Mouse (Mus musculus): ENCODE measurements at regions not wholly inside any gene's neighbourhood (a gene's known extent, or its start where the extent isn't known, plus 50 kb on each side); places are given as distances from the start of the nearest gene placed in this dataset.

DNA sequence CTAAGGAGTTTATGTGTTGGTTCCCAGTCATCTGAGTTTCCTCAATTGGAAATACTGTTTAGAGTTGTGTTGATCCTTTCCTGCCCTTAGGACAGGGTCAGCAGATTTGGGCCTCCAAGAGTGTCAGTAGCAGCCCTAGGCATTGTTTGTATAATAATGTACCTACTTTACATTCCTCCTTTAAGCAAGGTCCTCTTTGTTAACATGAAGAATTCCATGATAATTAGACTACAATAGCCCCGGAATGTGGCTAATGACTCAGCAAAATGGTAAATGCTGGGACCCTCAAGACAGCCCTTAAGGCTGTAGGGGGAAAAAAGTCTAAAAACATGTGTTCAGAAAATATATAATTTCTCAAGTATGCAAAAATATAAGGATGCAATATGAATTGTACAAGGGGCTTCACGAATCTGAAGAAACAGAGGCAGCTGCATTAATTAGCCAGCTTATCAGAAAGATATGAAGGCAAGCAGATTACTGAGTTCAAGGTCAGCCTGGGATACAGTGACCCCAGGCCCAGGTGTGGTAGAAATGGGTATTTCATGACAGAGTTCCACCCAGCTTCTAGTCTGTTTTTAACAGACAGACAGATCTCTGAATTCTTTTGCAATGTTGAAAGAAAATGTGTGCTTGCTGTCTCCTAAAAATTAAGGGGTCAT lies 80.1 kb upstream of the Ptprk start:
- TF ChIP-seq MAFK (IDR thresholded peaks at IDR 0.05; ENCODE audit: insufficient read depth, low read depth, low read length) = peak; percentile 99
- TF ChIP-seq CHD2 (IDR thresholded peaks at IDR 0.05; ENCODE audit: low read depth, low read length) = peak; percentile 67
- TF ChIP-seq ZNF384 (IDR thresholded peaks at IDR 0.05; ENCODE audit: low read depth, low read length) = no peak
- DNase-seq (ENCODE audit: low read depth, low spot score) = peak; percentile 66
- in situ Hi-C loops (cut with MboI; ENCODE audit: low sequenced_read_pairs in 2 of 2, unreplicated experiment in 2 of 2) = no loop called here
- H3K9me3 ChIP-seq (ENCODE audit: control insufficient read depth, insufficient read depth, low read depth, low read length) = no peaks in the 10 kb centered on the region
- H3K4me3 ChIP-seq (ENCODE audit: insufficient read depth in 1 of 2, low read depth in 1 of 2, low read length in 2 of 2, poor library complexity in 1 of 2, severe bottlenecking in 1 of 2) = no peak overlapping the region
- no peak overlapping the region for H3K9ac ChIP-seq (ENCODE audit: insufficient read depth, low read depth, low read length, poor library complexity, severe bottlenecking)
- H3K27ac ChIP-seq (ENCODE audit: insufficient read depth, low read depth, low read length, poor library complexity, severe bottlenecking) = peak overlapping the region; percentile 80; the same call in 1 of the 2 replicates
- peaks cover 6 to 8% of the 10 kb centered on the region in 2 experiments; a peak in 3 of 4 replicates for H3K4me1 ChIP-seq (ENCODE audit: control insufficient read depth in 2 of 2, insufficient read depth in 2 of 2, low read length in 2 of 2, poor library complexity in 1 of 2)
- peaks cover 2% of the 10 kb centered on the region; the same call in 1 of the 2 replicates for H3K36me3 ChIP-seq (ENCODE audit: control insufficient read depth, insufficient read depth, low read length, poor library complexity, severe bottlenecking)

DNA sequence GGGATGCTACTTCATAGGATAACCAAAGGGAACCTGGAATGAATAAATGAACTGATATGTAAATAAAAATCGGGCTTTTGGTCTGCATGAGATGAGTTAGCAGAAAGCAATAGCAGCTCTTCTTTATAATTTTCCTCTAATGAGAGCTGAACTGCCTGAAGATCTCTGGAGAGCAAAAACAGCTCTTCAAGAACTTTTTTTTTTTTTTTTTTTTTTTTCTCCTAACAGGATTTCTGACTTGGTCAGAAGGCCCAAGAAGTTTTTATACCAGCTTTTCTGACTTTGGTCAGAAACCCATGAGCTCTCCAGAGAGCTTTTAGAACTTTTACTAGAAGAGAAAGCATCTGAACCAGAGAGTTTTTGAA lies 79.6 kb upstream of the Ptprk start:
- in situ Hi-C loops (cut with MboI; ENCODE audit: low sequenced_read_pairs in 2 of 2, unreplicated experiment in 2 of 2) = no loop called here
- Histone ChIP-seq H3K36me3 (ENCODE audit: control insufficient read depth, insufficient read depth, low read length, poor library complexity, severe bottlenecking) (peaks cover 2% of the 10 kb centered on the region; the same call in 1 of the 2 replicates), H3K4me1 (ENCODE audit: control insufficient read depth in 2 of 2, insufficient read depth in 2 of 2, low read length in 2 of 2, poor library complexity in 1 of 2) (peaks cover 4 to 8% of the 10 kb centered on the region in 2 experiments; a peak in 3 of 4 replicates), H3K27ac (ENCODE audit: insufficient read depth, low read depth, low read length, poor library complexity, severe bottlenecking) (peak overlapping the region; percentile 80; the same call in 1 of the 2 replicates), H3K9ac (ENCODE audit: insufficient read depth, low read depth, low read length, poor library complexity, severe bottlenecking) (no peak overlapping the region), H3K4me3 (ENCODE audit: insufficient read depth in 1 of 2, low read depth in 1 of 2, low read length in 2 of 2, poor library complexity in 1 of 2, severe bottlenecking in 1 of 2) (no peak overlapping the region), H3K9me3 (ENCODE audit: control insufficient read depth, insufficient read depth, low read depth, low read length) (no peaks in the 10 kb centered on the region)
- no peak for DNase-seq (ENCODE audit: low read depth, low spot score)
- TF ChIP-seq ZNF384 (IDR thresholded peaks at IDR 0.05; ENCODE audit: low read depth, low read length) (peak; percentile 93), MAFK (IDR thresholded peaks at IDR 0.05; ENCODE audit: insufficient read depth, low read depth, low read length) (no peak)

DNA sequence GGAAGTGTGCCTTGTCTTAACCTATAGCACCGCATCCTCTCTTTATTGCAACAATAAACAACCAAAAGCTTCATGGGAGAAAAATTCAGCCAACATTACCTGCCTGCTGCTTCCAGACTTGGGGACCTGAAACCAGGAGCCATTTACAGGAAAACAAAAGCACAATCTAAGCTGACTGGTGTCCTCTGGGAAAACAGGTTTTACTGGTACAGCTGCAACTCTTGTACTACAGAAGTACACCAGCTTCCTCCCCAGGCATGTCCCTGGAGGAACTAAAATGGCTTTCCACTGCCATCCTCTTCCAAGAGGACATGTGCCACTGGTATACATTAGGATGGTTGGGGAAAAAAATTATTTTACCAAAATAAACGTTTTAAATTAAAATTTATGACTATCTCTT lies 63.9 kb upstream of the Ptprk start:
- Histone ChIP-seq H3K4me3 (ENCODE audit: insufficient read depth in 1 of 2, low read depth in 1 of 2, low read length in 2 of 2, poor library complexity in 1 of 2, severe bottlenecking in 1 of 2) (no peak overlapping the region), H3K4me1 (ENCODE audit: control insufficient read depth in 2 of 2, insufficient read depth in 2 of 2, low read length in 2 of 2, poor library complexity in 1 of 2) (peaks cover 26 to 28% of the 10 kb centered on the region in 2 experiments), H3K9ac (ENCODE audit: insufficient read depth, low read depth, low read length, poor library complexity, severe bottlenecking) (no peak overlapping the region), H3K36me3 (ENCODE audit: control insufficient read depth, insufficient read depth, low read length, poor library complexity, severe bottlenecking) (no peaks in the 10 kb centered on the region), H3K9me3 (ENCODE audit: control insufficient read depth, insufficient read depth, low read depth, low read length) (no peaks in the 10 kb centered on the region), H3K27ac (ENCODE audit: insufficient read depth, low read depth, low read length, poor library complexity, severe bottlenecking) (peak overlapping the region; percentile 26; the same call in 1 of the 2 replicates)
- in situ Hi-C loops (cut with MboI; ENCODE audit: low sequenced_read_pairs in 2 of 2, unreplicated experiment in 2 of 2) = no loop called here
- no peak for TF ChIP-seq ZNF384 (IDR thresholded peaks at IDR 0.05; ENCODE audit: low read depth, low read length)
- TF ChIP-seq HCFC1 (IDR thresholded peaks at IDR 0.05; ENCODE audit: borderline replicate concordance, insufficient read depth, low read length) = no peak
- TF ChIP-seq CHD2 (IDR thresholded peaks at IDR 0.05; ENCODE audit: low read depth, low read length) = no peak
- TF ChIP-seq ZC3H11A (IDR thresholded peaks at IDR 0.05; ENCODE audit: borderline replicate concordance, low read depth, low read length) = no peak
- TF ChIP-seq MAFK (IDR thresholded peaks at IDR 0.05; ENCODE audit: insufficient read depth, low read depth, low read length) = no peak
- no peak for DNase-seq (ENCODE audit: low read depth, low spot score)

DNA sequence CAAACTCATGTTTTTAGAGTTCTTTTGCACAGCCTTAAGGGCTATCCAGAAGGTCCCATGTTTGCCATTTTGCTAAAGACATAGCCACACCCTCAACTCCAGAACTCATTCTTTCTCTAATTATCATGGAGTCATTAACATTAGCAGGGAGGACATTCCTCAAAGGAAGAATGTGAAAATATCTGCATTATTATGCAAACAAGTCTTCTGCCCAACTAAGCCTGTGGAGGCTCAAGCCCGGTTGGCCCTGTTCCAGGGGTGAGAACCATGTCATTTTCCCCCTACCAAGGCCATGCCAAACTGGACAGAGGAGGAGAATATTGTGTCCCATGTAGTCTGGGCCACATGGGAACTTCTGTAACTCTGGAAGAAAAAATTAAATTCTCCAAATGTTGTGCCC lies 62.5 kb upstream of the Ptprk start:
- Histone ChIP-seq H3K36me3 (ENCODE audit: control insufficient read depth, insufficient read depth, low read length, poor library complexity, severe bottlenecking) (no peaks in the 10 kb centered on the region), H3K9ac (ENCODE audit: insufficient read depth, low read depth, low read length, poor library complexity, severe bottlenecking) (no peak overlapping the region), H3K27ac (ENCODE audit: insufficient read depth, low read depth, low read length, poor library complexity, severe bottlenecking) (peak overlapping the region; percentile 91; the same call in 1 of the 2 replicates), H3K4me3 (ENCODE audit: insufficient read depth in 1 of 2, low read depth in 1 of 2, low read length in 2 of 2, poor library complexity in 1 of 2, severe bottlenecking in 1 of 2) (no peak overlapping the region), H3K9me3 (ENCODE audit: control insufficient read depth, insufficient read depth, low read depth, low read length) (no peaks in the 10 kb centered on the region), H3K4me1 (ENCODE audit: control insufficient read depth in 2 of 2, insufficient read depth in 2 of 2, low read length in 2 of 2, poor library complexity in 1 of 2) (peaks cover 26 to 28% of the 10 kb centered on the region in 2 experiments)
- DNase-seq (ENCODE audit: low read depth, low spot score) = no peak
- no peak for TF ChIP-seq ZC3H11A (IDR thresholded peaks at IDR 0.05; ENCODE audit: borderline replicate concordance, low read depth, low read length)
- TF ChIP-seq HCFC1 (IDR thresholded peaks at IDR 0.05; ENCODE audit: borderline replicate concordance, insufficient read depth, low read length) = no peak
- TF ChIP-seq CHD2 (IDR thresholded peaks at IDR 0.05; ENCODE audit: low read depth, low read length) = no peak
- TF ChIP-seq ZNF384 (IDR thresholded peaks at IDR 0.05; ENCODE audit: low read depth, low read length) = no peak
- in situ Hi-C loops (cut with MboI; ENCODE audit: low sequenced_read_pairs in 2 of 2, unreplicated experiment in 2 of 2) = no loop called here

DNA sequence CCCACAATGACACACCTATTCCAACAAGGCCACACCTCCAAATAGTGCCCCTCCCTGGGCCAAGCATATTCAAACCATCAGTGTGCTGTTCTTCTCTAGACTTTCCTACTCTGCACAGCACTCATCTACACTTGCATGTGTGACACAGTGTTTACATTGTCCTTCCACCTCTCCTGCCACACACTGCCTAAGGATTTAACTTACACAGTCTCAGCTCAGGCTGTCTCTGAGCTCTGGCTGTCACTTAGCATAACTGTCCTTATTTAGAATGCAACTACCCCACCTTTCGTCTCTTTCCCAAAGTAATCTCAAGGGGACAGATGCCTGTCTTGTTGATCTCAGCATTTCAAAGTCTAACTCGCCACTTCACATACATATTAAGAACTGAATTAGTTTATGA lies 61.2 kb upstream of the Ptprk start:
- H3K4me3 ChIP-seq (ENCODE audit: insufficient read depth in 1 of 2, low read depth in 1 of 2, low read length in 2 of 2, poor library complexity in 1 of 2, severe bottlenecking in 1 of 2) = no peak overlapping the region; a peak in 1 of 4 replicates
- H3K9ac ChIP-seq (ENCODE audit: insufficient read depth, low read depth, low read length, poor library complexity, severe bottlenecking) = no peak overlapping the region
- H3K36me3 ChIP-seq (ENCODE audit: control insufficient read depth, insufficient read depth, low read length, poor library complexity, severe bottlenecking) = no peaks in the 10 kb centered on the region
- TF ChIP-seq HCFC1 (IDR thresholded peaks at IDR 0.05; ENCODE audit: borderline replicate concordance, insufficient read depth, low read length) (no peak), ZC3H11A (IDR thresholded peaks at IDR 0.05; ENCODE audit: borderline replicate concordance, low read depth, low read length) (no peak), MAFK (IDR thresholded peaks at IDR 0.05; ENCODE audit: insufficient read depth, low read depth, low read length) (no peak), ZNF384 (IDR thresholded peaks at IDR 0.05; ENCODE audit: low read depth, low read length) (no peak), CHD2 (IDR thresholded peaks at IDR 0.05; ENCODE audit: low read depth, low read length) (no peak)
- H3K4me1 ChIP-seq (ENCODE audit: control insufficient read depth in 2 of 2, insufficient read depth in 2 of 2, low read length in 2 of 2, poor library complexity in 1 of 2) = peaks cover 26 to 28% of the 10 kb centered on the region in 2 experiments
- no peaks in the 10 kb centered on the region for H3K9me3 ChIP-seq (ENCODE audit: control insufficient read depth, insufficient read depth, low read depth, low read length)
- in situ Hi-C loops (cut with MboI; ENCODE audit: low sequenced_read_pairs in 2 of 2, unreplicated experiment in 2 of 2) = no loop called here
- DNase-seq (ENCODE audit: low read depth, low spot score) = no peak
- peak overlapping the region; percentile 91 for H3K27ac ChIP-seq (ENCODE audit: insufficient read depth, low read depth, low read length, poor library complexity, severe bottlenecking)
